Mouse (Mus musculus) stomach, embryonic 16.5 days (tissue): ENCODE results near the gene Gm21244. TPM values are rescaled to one million over a fixed set of nuclear protein-coding genes. Genes with fewer than 3 reads are reported as not detected.
"Not testable (repeated sequence)": the region's sequence is repeated elsewhere in the genome, so short reads cannot be mapped to it uniquely, and the experiment has no call there.

ENCODE experiments used
- ATAC-seq: fragments of 200-750 bp; cut with Nextera tagmentation; 2 replicates; pipeline ENCODE4 v1.8.0; 2017; ENCODE audit warnings: moderate number of reproducible peaks, moderate TSS enrichment; ENCODE audit not compliant: insufficient read depth, low FRiP score
- H3K27ac ChIP-seq: fragments of 300-500 bp; sonication (generic); 2 replicates; pipeline ENCODE4 v1.5.1; 2014; ENCODE audit warnings: low read length
- H3K27me3 ChIP-seq: fragments of 300-500 bp; sonication (generic); 2 replicates; pipeline ENCODE4 v1.6.1; 2014; ENCODE audit warnings: low read length, control low read depth, mixed read lengths; ENCODE audit not compliant: control insufficient read depth, insufficient read depth
- H3K36me3 ChIP-seq: fragments of 300-500 bp; sonication (generic); 2 replicates; pipeline ENCODE4 v1.6.1; 2014; ENCODE audit warnings: low read length; ENCODE audit not compliant: control insufficient read depth, insufficient read depth
- H3K4me1 ChIP-seq: fragments of 300-500 bp; sonication (generic); 2 replicates; pipeline ENCODE4 v1.6.1; 2014; ENCODE audit warnings: low read length, control low read depth, mixed read lengths; ENCODE audit not compliant: control insufficient read depth, insufficient read depth
- H3K4me2 ChIP-seq: fragments of 300-500 bp; sonication (generic); 2 replicates; pipeline ENCODE4 v1.6.1; 2014; ENCODE audit warnings: low read depth, low read length, mixed read lengths
- H3K4me3 ChIP-seq: fragments of 300-500 bp; sonication (generic); replicated peaks from 2 replicates; pipeline ENCODE4 v1.5.1; 2014; ENCODE audit warnings: mild to moderate bottlenecking, low read length
- H3K9ac ChIP-seq: fragments of 300-500 bp; sonication (generic); 2 replicates; pipeline ENCODE4 v1.6.1; 2014; ENCODE audit warnings: low read length
- H3K9me3 ChIP-seq: fragments of 300-500 bp; sonication (generic); replicated peaks from 2 replicates; pipeline ENCODE4 v1.6.1; 2016; ENCODE audit warnings: low read length, control low read depth; ENCODE audit not compliant: control insufficient read depth
- WGBS: fragments of 180-500 bp; shearing (Covaris S2); extraction: QIAGEN DNeasy Blood & Tissue Kit; methylation state at CpG from one replicate; pipeline ENCODE4 v1.1.7; 2014; 5-methylcytosine and 5-hydroxymethylcytosine counted together
- polyA plus RNA-seq: library from polyadenylated mRNA; unstranded; fragments of >200 nt; fragmentation: Nextera tagmentation; extraction: Ambion mirVana; gene quantifications from 2 replicates; pipeline ENCODE4 v1.2.1, GENCODE M21; 2015

The Gm21244 gene
- polyA plus RNA-seq, result not detected in 2 replicates

DNA sequence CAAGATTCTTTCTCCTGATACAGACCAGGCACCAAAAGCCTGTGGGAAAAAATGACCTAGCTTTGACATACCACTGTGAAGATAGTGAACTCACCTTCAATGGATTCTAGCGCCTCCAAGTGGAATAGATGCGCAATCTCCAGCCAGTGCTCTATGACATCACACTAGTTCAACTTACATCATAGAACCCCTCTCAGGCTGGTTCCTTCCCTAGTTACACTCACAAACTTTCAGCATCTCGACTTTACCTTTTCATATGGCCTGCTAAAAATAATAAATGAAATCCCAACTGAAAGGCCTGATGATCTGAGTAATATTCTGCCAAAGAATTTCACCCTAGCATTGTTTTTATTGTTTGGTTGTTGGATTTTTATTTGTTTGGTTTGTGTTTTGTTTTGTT, at the start of gene Gm21244:
Gm21244 (minus strand) TSS at position 101 of the 400 bp plus-strand sequence.
- not testable (repeated sequence) for H3K36me3 ChIP-seq, H3K27me3 ChIP-seq, H3K4me1 ChIP-seq, ATAC-seq, H3K27ac ChIP-seq, H3K4me2 ChIP-seq, H3K4me3 ChIP-seq, H3K9me3 ChIP-seq, H3K9ac ChIP-seq
- WGBS, result no CpG with 5 or more reads among the region's 3 CpGs

Other genes starting within 250 kb of the Gm21244 start
- not detected in 2 replicates for gene Gm28998, start 84.5 kb upstream of the Gm21244 start, polyA plus RNA-seq
- not detected in 2 replicates for gene Gm21788, start 235.7 kb upstream of the Gm21244 start, polyA plus RNA-seq